Mouse (Mus musculus) gastrocnemius, adult 8-10 months (tissue): ENCODE measurements around the gene Rgs16. TPM values are rescaled to one million over a fixed set of nuclear protein-coding genes. Genes with fewer than 3 reads are reported as not detected.

Experiments used
- total RNA-seq, 4 experiments: library from RNA; stranded (reverse); gene quantifications; 2 replicates each; pipeline ENCODE4 v1.2.4; 2022

The Rgs16 gene
- total RNA-seq, 4 experiments from 2014 or later = 0.52 to 0.91 (median 0.71) TPM

Other genes with a start within 250 kb of the Rgs16 start
- gene Npl, start 190.3 kb upstream of the Rgs16 start, total RNA-seq = 1 to 10 TPM; 1.6 to 2.7 (median 1.8) TPM
- gene Rgs8, start 87.3 kb upstream of the Rgs16 start, total RNA-seq = not detected
- gene Rnasel, start 9.1 kb downstream of the Rgs16 start, total RNA-seq = 1 to 10 TPM in 3 of 4 experiments, under 1 TPM in 1; 0.63 to 1.8 (median 1.2) TPM
- gene Rgsl1, start 103.8 kb downstream of the Rgs16 start, total RNA-seq = under 1 TPM in 1 of 4 experiments, not detected in 3; 0.09 TPM
- gene Teddm1b, start 134.0 kb downstream of the Rgs16 start, total RNA-seq = not detected
- not detected for gene Teddm1a, start 151.4 kb downstream of the Rgs16 start, total RNA-seq
- gene Glul, start 159.6 kb downstream of the Rgs16 start, total RNA-seq = 100 to 1,000 TPM; 294 to 919 (median 442) TPM
- gene Teddm2, start 159.9 kb downstream of the Rgs16 start, total RNA-seq = 1 to 10 TPM; 1.7 to 2.9 (median 2.4) TPM